Mouse (Mus musculus) cerebellum, adult 11-12 months (tissue): Measurements from ENCODE around the gene Rhobtb1.

ENCODE experiments used
- DNase-seq: peaks from one replicate; pipeline ENCODE4 v3.0.0; 2022

The Rhobtb1 gene

DNA sequence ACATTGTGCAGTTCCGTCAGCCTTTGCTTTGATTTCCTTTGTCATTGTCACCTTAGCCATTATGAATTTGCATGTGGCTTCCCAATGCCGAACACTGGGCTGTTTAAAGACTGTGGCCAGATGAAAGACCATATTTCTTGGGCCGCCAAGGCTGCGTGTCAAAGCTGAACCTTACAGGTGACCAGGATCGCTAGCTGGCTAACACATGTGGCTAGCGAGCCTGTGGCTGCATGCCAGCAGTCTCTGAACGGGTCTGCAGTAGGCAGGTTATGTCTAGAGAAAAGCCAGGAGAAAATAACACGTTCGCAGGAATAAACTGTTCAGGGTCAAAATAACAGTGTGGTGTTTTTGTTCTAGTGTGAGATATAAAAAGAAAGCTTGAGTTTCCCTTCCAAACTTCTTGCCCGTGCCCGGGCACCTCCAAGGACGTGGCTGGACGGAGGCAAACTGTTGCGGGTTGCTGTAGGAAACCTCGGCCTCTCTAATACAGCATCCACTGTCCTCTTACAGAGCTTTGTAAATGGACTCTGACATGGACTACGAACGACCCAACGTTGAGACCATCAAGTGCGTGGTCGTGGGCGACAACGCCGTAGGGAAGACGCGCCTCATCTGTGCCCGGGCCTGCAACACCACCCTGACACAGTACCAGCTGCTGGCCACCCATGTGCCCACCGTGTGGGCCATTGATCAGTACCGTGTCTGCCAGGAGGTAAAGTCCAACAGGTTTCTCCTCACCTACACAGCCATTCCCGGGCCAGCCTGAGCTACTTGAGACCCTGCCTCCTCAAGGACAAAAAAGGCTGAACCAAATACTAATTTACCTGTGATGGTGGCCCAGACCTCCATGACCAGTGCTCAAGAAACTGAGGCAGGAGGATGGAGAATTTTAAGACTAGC lies 97.3 kb downstream of the Rhobtb1 start:
- DNase-seq, result no peak

DNA sequence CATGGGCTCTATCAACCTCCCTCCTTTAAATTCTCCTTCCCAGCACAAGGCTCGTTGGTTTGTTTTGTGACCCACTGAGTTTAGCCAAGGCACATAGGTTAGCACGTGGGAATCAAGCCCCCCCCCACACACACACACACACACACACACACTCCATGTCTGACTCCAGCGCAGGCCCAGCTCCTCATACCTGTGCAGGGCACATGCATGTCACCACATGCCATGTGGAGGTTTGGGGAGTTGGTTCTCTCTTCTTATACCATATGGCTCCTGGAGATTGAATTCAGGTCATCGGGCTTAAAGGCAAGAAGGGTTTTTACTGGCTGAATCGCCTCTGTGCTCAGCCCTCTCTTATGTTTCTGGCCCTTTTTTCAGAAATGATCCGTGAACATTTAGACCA lies 100.0 kb downstream of the Rhobtb1 start:
- DNase-seq, result no peak

DNA sequence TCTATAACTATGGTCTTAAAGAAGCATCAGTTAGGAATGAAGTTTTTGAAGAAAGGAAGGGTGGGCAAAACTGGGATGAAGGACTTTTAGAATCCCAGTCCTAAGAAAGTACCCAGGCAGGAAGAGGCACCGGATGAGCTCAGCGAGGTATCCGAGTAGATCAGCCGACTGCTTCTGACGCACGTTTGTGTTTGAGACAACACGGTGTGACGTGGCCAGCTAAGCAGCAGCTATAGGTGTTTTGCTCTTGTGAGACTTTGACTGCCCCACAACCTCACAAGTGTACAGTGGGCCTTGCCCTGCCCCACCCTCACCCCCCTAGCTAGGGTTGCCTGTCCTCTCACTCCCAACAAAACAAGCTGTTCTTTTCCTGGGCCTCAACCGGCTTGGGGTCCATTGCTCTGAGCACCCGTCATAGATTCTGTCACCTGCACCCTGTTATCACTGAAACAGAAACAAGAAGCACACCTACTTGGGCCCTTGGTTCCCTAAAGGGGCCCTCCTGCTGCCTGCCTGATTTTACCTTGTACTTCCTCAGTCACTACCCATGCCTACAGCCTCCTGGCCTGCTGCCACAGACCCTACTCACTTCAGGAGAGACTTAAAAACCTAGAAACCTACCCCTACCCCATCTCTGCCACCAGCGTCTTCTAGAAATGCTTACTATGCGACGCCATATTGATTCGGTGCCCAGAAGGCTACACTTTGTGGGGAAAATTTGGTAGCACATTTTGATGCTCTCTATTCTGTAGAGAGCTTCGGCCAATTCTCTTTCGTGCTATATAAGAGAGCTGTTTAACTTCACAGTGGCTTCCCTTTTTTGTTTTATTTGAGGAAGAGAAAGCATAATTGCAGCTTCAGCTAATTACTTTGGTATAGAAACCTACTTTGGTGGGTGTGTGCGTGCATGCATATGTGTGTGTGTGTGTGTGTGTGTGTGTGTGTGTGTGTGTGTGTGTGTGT lies 101.2 kb downstream of the Rhobtb1 start:
- DNase-seq, result no peak

DNA sequence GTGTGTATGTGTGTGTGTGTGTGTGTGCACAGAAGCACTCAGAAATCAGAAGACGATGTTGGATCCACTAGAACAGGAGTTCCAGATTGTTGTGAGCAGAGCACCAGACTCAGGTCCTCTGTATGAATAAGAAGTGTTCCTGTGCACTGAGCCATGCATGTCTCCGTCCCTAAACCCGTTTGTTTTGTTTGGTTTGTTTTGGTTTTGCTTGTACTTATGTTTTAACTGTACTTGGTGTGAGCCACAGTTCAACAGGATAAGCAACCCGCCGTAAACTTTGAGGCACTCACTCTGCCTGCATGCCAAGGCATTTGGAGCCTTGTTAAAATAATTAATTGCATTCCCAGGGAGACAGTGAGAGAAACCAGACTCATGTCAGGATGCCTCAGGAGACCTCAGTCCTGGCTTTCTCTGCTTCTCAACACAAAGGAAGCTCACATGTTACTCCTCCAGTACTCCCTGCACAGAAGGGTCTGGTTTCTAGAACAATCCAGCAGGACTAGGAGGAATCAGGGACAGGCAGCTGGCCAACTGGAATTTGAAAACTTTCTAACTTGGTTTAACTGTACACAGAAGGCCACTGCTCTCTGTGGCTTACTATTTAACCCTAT lies 101.9 kb downstream of the Rhobtb1 start:
- DNase-seq, result no peak

DNA sequence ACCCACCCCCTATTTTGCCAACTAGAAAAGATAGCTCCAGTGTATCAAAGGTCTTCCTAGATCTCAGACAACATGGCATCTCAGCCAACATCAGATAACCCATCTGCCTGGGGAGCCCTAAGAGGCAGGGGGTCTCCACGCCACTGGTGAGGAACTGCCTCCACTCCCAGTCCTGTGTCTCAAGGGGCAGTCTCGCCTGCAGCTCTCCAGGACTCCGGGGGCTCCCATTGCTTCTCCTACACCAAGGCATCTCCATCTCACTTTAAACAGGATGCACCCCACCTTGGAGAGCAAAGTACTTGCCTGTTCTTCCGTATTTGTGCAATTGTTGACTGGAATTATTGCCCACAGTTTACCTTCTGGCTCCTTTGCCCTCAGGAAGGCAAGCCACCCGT lies 102.4 kb downstream of the Rhobtb1 start:
- DNase-seq, result no peak

DNA sequence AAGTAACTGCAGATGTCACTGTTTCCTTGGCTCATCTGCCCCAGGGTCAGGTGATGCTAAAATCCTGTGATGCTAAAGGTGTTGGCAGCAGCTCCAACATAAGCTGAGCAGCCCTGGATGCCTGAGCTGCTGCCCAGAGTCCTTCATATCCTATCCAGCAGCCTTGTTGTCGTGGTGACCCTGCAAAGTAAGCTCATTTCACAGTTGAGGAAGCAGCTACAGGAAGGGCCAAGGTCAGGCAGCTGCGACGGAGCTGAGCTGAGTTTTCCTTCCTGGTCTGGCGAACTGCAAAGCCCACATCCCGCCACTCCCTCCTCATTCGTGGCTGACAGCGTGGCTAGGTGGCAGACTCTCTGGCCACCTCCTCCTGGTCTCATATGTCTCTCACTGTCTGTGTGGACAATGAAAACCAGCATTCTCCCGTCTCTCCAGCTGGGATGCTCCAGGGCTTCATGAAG lies 103.2 kb downstream of the Rhobtb1 start:
- DNase-seq, result no peak

DNA sequence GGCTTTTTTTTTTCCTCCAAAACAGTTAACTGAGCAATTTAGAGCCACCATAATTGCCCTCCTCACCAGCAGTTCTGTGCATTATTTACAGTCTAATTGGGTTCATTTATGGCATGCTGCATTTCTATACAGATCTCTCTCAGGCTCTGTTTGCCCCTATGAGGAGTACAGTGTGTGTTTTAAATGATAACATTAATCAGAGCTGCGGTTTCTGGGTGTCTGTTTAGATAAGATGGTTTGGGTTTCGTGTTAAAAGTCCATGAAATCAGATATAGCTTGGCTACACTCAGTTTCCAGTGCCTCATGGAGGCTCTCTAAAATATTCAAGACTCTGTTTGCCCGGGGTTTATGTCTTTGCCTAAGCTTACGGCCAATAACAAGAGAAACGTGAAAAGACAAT lies 104.4 kb downstream of the Rhobtb1 start:
- DNase-seq, result no peak

DNA sequence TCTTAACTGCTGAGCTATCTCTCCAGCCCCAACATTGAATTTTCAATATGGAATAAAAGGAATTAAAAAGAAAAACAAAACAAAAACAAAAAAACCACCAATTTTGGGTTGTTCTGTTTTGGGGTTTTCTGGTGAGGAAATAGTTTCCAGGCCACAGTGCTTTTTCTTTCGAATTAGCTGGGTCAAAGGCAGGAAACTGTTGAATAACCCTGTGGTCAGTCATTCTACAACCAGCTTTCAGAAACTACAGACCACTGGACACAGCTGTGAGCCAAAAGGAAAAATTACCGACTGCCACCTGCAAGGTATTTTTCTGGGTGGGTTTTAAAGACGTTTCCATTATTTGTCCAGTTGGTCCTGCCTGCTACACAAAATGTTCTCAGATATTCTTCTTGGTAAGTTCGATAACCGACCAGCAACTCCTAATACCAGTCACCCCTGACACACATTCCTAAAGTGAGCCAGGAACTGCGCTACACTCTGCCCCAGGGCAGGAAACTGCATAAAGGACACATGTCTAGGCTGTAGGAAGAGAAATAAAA lies 106.4 kb downstream of the Rhobtb1 start:
- no peak for DNase-seq

DNA sequence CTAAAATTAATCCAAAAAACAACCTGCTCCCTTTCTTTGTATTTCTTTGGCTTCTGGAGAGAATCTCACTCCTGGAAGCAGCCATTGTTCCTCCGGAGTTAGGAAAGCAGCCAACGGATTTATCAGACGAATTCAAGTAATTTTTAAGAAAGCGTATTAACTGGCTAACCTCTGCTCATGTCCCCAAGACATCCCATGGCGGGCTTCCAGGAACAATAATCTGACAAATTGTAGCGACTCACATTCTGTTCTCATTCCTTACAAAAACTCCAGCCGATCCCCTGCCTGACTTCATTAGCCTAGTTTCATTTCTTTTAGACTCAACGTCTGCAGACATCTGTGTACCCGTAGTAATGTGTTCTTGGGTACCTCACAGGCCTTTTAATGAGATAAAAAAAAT lies 107.4 kb downstream of the Rhobtb1 start:
- DNase-seq, result no peak

DNA sequence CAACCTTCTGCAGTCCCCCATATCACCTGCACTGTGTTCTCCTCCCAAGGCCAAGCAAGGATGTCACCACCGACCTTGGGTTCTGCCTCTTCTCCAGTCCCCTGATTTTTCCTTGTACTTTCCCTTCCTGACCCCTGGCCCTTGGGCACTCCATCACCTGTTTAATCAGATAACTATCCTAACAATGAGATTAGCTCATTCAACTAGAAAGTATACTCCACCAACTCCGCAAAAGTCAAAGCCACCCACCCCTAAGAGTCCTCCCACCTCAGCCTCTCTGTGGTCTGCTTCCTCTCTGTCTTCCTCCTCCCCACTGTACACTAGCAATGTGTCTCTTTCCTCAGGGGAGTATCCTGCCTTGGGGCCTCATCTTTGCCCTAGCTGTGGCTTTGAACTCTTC lies 107.9 kb downstream of the Rhobtb1 start:
- no peak for DNase-seq

DNA sequence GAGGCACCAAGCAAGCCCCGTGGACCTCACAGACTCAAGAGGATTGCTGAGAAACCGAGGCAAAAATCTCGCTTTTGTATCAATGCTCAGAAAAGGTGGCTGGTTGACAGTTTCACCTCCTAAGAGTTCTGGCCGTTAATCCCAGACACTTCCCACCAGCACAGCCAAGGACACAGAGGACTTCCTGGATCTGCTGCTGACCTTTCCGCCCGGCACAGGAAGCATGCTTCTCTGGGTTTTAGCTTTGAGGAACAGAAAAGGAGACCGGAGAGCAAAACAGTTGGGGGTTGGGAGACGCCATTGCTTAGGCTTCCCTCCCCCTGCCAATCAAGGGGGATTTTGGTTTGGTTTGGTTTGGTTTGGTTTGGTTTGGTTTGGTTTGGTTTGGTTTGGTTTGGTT lies 108.7 kb downstream of the Rhobtb1 start:
- no peak for DNase-seq

DNA sequence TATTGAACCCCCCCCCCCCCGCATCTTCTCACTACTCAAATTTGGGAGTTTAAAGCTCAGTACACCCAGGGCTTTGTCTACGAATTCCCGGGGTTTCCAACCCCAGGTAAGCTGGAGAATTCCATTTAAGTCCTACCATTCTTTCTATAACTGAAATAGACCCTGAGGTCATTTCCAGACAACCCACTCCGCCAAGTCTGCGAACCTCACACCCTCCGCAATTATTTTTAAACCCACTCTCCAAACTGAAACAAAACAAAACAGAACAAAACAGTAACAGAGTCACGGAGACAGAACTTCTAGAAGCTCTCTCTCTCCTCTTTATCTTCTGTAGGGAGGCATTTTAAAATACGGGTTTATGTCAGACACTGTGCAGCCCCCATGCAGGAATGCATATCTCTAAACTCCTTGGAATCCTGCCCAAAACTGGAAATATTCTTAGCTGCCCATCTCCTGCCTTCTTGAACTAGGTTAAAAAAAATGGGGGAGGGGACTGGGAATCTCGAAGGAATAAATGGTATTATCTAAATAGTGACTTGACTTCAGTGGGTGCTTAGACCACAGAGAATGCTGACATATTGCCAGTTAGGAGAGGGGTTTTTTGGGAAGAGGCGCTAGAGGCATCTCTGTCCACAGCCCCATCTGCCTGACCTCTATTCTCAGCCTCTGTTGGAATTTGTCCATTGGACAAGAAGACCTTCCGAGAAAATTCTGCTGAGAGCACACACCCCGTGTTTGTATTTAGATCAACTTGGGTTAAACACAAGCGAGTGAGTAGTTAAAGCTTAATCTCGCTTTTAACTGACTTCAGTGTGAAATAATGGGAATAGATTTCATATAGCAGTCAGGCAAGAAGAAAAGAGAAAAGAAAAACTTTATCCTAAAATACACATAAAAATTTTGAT lies 111.9 kb downstream of the Rhobtb1 start:
- DNase-seq, result no peak

DNA sequence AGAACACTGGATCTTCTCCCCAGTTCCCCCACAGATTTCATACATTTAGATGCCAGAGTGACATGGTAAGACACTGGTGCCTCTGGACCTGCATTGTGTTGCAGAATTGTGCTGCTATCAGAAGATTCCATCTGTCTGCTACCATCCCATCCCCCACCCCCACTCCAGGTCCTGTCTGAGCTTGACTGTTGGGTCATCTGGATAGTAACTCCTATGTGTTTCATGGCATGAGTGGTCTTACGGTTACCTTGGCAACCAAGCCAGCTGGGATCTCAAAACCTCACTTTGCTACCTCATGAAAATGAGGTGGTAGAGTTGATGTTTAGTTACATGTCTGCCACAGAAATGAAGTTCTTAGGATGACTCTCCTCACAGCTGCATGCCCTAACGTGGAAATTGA lies 112.7 kb downstream of the Rhobtb1 start:
- no peak for DNase-seq

DNA sequence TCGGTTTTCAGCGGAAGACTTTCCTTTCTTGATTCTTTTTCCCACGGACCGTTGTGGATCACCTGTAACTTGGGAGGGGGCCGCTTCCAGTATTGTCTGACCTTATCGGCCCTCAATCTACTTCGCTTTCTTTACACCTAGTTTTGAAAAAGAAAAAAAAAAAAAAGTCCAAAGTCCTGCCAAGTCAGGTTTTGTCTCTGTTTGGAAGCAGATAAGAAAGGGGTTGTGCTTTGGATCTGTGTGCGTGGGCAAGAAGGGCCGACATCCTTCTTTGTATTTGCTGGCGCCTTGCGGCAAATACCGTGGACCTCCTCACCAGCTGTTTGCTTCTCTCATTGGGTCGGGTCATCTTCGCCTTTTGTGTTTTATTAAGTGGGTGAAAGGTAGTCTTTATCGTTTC lies 114.2 kb downstream of the Rhobtb1 start:
- DNase-seq, result no peak

DNA sequence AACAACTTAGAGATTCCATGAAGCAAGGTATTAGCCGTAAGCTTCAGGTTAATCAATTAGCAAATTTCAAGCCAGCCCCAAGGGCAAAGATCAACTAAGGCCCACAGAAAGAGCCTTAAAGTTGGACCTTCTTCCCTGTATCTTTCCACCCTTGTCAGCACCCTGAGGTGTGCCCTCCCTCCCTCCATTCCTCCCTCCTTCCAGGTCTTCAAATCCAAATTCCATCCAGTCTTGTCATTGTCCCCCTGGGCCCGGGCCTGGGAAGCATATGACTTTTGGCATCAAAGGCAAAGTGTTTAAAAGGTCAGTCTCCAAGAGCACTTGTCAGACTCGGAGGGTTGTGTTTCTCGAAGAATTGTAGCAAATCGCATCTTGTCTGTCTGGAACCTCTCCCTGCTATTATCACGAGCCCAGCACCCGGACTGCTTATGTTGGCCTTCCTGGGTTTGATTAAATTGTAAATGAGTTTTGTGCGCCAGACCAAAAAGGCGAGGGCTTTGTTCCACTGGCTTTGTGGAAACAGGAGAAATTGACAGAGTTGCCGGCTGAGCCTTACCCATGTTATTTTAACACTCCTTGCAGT lies 116.9 kb downstream of the Rhobtb1 start:
- no peak for DNase-seq

DNA sequence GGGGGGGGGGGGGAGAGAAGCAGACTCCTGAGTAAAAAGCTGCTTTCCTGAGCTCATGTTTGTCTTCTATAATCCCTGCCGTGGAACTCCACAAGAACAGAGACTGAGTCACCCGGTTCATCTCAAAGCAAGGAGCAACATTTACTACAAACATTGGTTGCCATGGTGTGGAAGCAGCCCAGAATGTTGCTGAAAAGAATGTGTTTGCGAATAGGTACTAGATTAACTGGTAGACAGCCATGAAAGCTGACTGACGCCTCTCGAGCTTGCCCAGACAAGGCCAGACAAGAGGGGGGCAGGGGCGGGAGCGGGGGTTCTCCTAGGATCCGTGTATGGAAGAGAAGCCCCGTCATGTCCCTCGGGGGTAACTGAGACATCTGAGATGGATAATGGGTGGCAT lies 120.2 kb downstream of the Rhobtb1 start:
- no peak for DNase-seq

DNA sequence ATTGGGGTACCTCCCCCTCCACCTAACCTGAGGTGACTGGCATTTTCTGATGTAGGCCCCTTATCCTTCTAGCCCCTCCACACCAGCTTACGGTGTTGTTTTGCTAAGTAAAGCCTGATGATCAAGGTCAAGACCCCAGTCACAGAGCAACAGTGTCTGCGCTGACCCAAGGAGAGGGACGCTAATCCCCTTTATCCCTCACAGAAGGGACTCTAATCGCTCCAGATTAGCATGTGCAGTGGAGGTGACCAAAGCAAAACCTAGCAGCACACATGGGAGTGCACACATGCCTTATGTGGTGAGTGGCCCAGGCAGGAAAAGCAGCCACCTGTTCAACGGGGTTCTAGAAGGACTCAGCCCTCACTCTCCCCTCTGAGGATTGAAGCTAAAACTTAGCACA lies 123.0 kb downstream of the Rhobtb1 start:
- no peak for DNase-seq

DNA sequence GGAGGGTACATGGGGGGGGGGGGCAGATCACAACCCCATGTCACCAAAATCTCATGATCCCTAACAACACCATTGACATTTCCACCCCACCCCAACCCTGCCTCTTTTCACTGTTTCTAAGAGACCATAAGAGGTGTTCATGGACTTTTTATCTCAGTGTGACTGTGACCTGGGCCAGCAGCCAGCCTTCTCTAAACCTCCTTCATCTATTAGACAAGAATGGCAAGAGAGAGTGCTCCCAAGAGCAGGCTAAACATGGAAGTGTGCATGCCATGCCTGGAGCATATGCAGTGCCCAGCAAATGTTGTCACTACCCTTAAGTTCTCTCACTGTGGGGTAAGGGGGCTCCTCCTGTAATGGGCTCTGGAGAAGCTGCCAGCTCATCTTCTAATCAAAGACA lies 123.5 kb downstream of the Rhobtb1 start:
- DNase-seq, result no peak

DNA sequence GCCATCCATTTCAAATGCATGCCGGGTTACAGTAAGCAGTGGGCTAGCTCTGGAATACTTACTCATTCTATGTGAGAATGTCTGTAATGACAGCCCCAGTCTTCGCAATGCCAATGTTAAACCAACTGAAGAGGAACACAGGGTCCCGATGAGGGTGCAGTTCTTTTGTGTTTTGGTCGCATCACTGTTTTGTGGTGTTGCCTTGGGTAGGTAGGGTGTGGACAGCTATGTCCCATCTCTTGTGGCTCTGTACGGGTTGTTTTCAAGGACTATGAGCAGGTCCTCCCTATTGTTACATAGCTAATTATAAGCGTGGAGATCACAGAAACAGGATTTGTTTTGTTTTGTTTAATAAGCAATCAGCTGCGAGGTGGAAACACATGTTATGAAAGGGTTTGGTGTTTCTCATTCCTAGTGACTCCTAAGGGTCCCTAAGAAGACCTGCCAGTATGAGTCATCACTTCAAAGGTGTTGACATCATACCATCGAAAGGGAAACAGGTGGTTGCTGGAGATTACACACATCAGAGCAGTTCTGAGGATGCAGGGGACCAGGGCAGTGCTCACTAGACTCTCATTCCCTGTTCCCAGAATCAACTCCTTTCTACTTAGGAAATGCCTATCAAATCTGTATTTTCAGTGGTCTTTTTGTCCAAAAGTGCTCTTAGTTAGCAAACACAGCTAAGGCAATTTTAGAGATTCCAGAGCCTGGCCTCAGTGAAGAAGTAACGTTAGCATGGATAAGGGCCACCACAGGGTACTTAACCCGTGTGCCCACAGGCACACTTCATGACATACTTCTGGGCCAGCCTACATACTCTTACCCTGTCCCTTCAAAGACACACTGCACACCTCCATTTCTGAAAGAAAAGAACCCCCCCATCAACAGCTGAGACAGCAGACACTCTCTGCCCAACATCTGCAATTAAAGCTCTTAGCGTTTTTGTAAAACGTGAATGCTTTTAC lies 124.9 kb downstream of the Rhobtb1 start:
- DNase-seq, result no peak

DNA sequence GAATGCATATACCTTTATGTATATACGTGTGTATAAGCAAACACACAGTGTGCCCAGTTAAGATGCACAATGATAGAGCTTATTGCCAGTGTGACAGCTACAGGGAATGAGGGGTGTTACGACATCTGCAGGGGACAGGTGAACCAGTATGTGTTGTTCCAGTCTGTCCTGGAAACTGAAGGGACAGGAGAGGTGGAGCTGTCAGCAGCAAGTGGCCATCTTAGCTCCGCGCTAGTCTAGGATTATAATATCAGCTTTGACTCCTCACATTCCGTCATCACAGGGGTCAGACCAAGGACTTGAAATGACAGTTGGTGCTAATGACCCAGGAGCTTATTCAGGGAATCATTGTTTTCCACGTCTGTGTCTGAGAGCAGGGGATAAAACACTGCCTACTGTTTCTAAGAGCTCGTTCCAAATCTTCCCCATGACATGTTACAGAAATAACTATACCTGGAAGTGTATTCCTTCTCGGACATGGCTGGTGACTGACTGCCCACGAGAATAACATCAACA lies 125.7 kb downstream of the Rhobtb1 start:
- no peak for DNase-seq
